Mouse (Mus musculus) bone marrow, adult 2 months (tissue): Measurements from ENCODE around the gene Gpat3.

ENCODE experiments used
- CTCF ChIP-seq: fragments of 200-500 bp; IDR thresholded peaks from 2 replicates; pipeline ENCODE4 v1.5.1; 2011; ENCODE audit warnings: low read length, control low read depth; ENCODE audit not compliant: control insufficient read depth, insufficient read depth
- POLR2A ChIP-seq: fragments of 200-500 bp; IDR thresholded peaks from 2 replicates; pipeline ENCODE4 v1.6.1; 2011; ENCODE audit warnings: low read depth, mild to moderate bottlenecking, control low read depth, low read length, borderline replicate concordance; ENCODE audit not compliant: control insufficient read depth

GRCm38 (mm10) chr5:100861811-100862210 lies 16.3 kb downstream of the Gpat3 start:
- no peak for TF ChIP-seq CTCF
- TF ChIP-seq POLR2A, result no peak
